Mouse (Mus musculus) ZHBTc4 (cell line): ENCODE results near the gene Zfyve21.

Experiments
- DNase-seq: peaks from one replicate; pipeline ENCODE4 v3.0.0-alpha.2; 2011; ENCODE audit warnings: low read depth, low spot score

Gene Zfyve21

DNA sequence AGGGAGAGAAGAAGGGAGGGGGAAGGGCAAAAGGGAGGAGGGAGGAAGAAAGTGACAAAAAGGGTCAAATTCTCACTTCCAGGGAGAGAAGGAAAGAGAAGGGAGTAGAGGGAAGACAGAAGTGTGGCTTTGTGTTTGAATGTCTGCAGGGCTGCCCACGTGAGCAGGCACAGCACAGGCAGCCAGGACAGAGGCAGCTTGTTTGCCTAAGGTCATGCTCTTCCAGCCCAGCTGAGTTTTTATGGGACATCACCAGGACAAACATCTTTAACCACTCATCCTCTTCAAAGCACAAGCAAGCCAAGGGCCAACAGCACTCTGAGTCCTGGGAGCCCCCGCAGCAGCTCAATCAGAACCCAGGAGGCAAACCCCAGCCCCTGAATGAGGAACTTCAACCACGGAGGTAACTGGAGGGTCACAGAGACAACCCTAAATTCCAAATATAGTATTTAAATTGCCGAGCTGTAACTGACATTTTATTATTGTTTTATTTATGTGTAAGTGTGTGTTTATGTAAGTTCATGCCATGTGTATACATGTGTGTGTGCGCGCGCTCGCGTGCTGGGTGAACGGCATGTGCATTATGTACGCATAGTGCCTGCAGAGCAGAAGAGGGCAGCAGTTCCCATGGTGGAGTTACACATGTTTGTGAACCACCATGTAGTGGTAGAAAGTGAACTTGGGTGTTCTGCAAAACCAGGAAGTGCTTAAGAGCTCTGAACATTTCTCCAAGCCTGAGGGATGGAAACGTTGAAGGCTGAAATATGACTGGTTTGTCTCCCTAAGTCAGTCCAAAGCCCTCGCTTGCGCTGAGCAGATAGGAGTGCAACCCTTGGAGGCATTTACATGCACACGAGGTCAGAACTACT, 28.8 kb downstream of the Zfyve21 start:
- DNase-seq: no peak

GRCm38 (mm10) chr12:111843470-111843869, 29.5 kb downstream of the Zfyve21 start:
- no peak for DNase-seq

GRCm38 (mm10) chr12:111845953-111846352, 32.0 kb downstream of the Zfyve21 start:
- no peak for DNase-seq

GRCm38 (mm10) chr12:111846815-111847214, 32.8 kb downstream of the Zfyve21 start:
- no peak for DNase-seq

DNA sequence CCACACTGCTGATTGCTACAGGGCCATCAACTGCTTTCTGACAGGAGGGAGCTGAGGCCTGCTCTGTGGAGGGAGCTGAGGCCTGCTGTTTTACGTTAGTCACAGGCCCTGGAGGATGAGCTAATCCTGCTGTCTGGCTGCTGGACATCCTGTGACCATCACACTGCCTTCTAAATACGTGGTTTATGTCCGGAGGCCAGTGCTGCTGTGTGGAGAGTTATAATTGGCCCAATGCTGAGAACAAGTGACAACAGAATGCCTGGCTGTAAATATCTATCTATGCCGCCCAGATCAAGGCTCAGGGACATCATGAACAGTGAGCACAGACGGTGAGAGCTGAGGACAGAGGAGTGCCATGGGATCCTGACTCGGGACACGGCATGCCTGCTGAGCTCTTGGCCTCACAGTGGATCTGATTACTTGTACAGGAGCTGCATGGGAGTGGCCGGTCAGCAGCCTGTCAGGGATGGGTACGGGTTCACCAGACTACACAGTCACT, 34.4 kb downstream of the Zfyve21 start:
- DNase-seq: no peak

DNA sequence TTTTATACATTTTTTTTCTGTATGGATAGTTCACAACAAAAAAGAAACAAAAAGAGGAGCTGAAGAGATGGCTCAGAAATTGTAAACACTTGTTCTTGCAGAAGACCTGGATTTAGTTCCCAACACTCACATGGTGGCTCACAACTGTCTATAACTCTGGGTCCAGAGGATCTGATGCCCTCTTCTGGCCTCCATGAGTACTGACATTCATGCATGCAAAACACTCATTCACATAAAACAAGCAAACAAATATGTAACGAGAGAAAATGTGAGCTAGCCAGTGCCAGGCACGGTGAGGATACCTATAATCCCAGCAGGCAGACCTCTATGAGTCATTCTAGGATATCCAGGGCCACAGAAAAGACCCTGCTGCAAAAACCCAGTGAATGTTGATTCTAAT, 37.3 kb downstream of the Zfyve21 start:
- peak; percentile 69 for DNase-seq

GRCm38 (mm10) chr12:111851745-111852144, 37.8 kb downstream of the Zfyve21 start:
- peak; percentile 34 for DNase-seq

DNA sequence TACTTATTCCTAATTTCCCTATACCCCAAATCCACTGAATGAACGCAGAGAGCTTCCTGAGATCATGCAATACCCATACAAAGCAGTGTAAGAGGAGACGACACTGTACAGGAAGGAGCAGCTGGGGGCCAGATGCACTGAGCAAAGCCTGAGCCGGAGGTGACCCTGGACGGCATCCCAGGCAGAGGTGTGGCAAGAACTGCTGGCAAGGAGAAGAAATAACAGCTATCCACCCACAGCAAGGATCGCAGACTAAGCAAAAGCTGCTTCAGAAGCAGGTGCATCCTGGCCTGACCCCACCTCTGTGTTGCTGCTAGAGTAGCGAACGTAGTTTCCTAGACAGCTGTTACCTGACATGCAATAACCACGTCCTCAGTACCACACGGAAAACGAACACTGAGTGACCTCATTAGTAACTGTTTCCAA, 39.1 kb downstream of the Zfyve21 start:
- DNase-seq: peak; percentile 10

DNA sequence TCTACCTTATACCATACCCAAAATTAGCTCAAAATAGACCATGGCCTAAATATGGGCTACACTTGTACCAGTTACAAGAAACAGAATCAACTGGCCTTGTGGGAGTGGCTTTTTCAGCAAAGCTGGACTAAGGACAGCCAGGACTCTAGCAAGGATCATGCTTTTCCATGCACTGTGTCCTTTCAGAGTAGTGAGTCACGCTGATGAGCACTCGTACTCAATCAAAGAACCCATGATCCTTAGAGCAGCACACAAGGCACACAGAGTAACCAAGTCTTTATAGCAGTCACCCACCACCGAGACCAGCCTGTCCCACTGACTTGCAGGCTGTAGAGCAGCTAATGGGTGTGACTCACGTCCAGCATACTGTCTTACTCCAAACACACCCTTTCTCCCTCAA, 39.6 kb downstream of the Zfyve21 start:
- no peak for DNase-seq

DNA sequence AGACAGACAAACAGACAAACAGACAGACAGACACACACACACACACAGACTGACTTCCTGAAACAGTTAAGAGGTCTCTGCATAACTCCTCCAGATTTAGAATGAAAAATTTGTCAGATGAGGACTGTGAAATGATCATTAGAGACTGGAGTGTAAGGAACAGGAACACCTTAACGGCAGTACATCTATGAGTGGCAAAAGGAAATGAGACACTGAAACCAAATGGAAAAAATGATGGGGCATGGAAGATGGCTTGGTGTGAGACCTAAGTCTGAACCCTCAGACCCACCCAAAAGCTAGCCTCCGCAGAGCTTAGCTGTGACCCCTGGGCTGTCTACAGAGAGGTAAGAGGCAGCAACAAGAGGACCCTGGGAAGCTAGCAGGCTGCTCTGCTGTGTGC, 41.5 kb downstream of the Zfyve21 start:
- no peak for DNase-seq

- no peak for DNase-seq
These were observed 50.3 kb downstream of the Zfyve21 start for GRCm38 (mm10) chr12:111864206-111864824.

GRCm38 (mm10) chr12:111869806-111870205, 55.8 kb downstream of the Zfyve21 start:
- no peak for DNase-seq

DNA sequence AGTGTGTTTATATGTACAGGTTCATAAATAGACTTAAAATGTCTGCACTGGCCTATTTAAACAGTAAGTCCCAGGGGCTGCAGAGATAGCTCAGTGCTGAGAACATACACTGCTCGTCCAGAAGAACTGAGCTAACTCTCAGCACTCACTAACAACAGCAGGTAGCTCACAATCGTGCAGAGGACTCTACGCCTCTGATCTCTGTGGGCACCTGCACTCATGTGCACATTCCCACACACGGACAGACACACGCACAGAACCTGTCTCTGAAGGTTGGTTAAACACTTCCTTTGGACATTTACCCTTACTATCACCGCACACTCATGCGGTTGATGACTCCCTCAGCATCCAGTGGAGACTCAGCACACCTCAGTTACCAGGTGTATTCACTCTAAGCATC, 56.8 kb downstream of the Zfyve21 start:
- DNase-seq: no peak

- DNase-seq: no peak
These were observed 58.1 kb downstream of the Zfyve21 start for GRCm38 (mm10) chr12:111872079-111872478.

DNA sequence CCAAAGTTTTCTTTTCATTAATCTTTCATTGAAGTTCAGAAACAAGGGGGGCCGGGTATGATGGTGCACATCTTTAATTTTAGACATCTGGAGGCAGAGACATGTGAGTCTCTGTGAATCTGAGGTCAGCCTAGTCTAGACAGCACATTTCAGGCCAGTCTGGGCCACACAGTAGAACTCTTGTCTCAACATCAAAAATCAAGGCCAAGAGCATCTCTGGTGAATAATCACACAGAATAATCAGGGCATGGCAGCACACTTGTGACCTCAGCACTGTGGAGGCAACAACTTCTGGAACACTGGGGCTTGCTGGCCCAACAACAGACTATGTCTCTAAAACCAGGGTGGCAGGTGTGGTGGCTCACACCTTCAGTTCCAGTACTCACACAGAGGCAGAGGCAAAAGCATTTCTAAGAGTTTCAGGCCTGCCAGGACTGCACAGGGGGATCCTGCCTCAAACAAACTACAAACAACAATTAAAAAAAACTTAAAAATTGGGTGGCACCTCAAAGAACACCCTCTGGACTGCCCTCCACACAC, 60.7 kb downstream of the Zfyve21 start:
- no peak for DNase-seq

GRCm38 (mm10) chr12:111875499-111875898, 61.5 kb downstream of the Zfyve21 start:
- DNase-seq: no peak

- DNase-seq: peak; percentile 88
These were observed 64.2 kb downstream of the Zfyve21 start for GRCm38 (mm10) chr12:111878213-111878612.
